Comparison of ENCODE assay signal across 25 mouse cellular contexts in genomic region chr8:85936148-85936547, GRCm38 (mm10).
"Had no signal": no experiment of that assay in that cellular context is flagged by ENCODE, and none has a peak within 500 bp of the region (broad histone marks: within the 10 kb centered on the region; RNA-seq: fewer than 3 reads in every experiment).

No protein-coding gene starts in this region.

- ATAC-seq: hindbrain, postnatal 0 days; intestine, embryonic 16.5 days had no signal

- DNase-seq: gastrocnemius, adult 2 months; gastrocnemius, postnatal 10 days; gastrocnemius, postnatal 25 days; heart, adult 2 months; heart, postnatal 10 days; heart, postnatal 4 days; kidney, adult 11 months; kidney, adult 2 months; kidney, adult 9 months; kidney, postnatal 14 days; kidney, postnatal 36 days; liver; liver, embryonic 13.5 days had no signal

- H3K9me3 ChIP-seq: heart, embryonic 10.5 days; heart, embryonic 12.5 days; hindbrain, embryonic 10.5 days; hindbrain, embryonic 12.5 days; kidney, embryonic 15.5 days; limb, embryonic 10.5 days; limb, embryonic 12.5 days; liver, embryonic 13.5 days had no signal

- H3K4me1 ChIP-seq: heart, embryonic 10.5 days; heart, embryonic 12.5 days; hindbrain, embryonic 10.5 days; hindbrain, embryonic 12.5 days; limb, embryonic 10.5 days; limb, embryonic 12.5 days; liver, embryonic 13.5 days had no signal

- H3K4me3 ChIP-seq: gastrocnemius, adult 2 months; heart, adult 2 months; heart, embryonic 10.5 days; heart, embryonic 12.5 days; hindbrain, embryonic 10.5 days; hindbrain, embryonic 12.5 days; kidney, embryonic 15.5 days; left cerebral cortex, adult 2 months; limb, embryonic 10.5 days; limb, embryonic 12.5 days; liver, embryonic 13.5 days had no signal

- H3K9ac ChIP-seq: heart, embryonic 12.5 days; hindbrain, embryonic 12.5 days; hindbrain, embryonic 14.5 days; kidney, embryonic 15.5 days; limb, embryonic 12.5 days; liver, embryonic 13.5 days had no signal

- H3K27ac ChIP-seq: gastrocnemius, adult 2 months; heart, adult 2 months; heart, embryonic 10.5 days; hindbrain, embryonic 10.5 days; hindbrain, embryonic 12.5 days; hindbrain, embryonic 14.5 days; hindbrain, postnatal 0 days; kidney, embryonic 15.5 days; kidney, postnatal 0 days; left cerebral cortex, adult 2 months; limb, embryonic 10.5 days; limb, embryonic 12.5 days; liver, embryonic 13.5 days had no signal

- H3K36me3 ChIP-seq: hindbrain, embryonic 12.5 days; kidney, embryonic 15.5 days; liver, embryonic 13.5 days had no signal
